Mouse (Mus musculus) CD4-positive, CD25-positive, alpha-beta regulatory T cell (primary cell): ENCODE measurements around the gene Col3a1. TPM values are rescaled to one million over a fixed set of nuclear protein-coding genes. Genes with fewer than 3 reads are reported as not detected.

Experiments
- polyA plus RNA-seq: library from polyadenylated mRNA; unstranded; fragments of 100-300 nt; shearing (Covaris generic); gene quantifications from one replicate; pipeline ENCODE4 v1.2.1, GENCODE M21; 2017

The Col3a1 gene
- not detected for polyA plus RNA-seq

DNA sequence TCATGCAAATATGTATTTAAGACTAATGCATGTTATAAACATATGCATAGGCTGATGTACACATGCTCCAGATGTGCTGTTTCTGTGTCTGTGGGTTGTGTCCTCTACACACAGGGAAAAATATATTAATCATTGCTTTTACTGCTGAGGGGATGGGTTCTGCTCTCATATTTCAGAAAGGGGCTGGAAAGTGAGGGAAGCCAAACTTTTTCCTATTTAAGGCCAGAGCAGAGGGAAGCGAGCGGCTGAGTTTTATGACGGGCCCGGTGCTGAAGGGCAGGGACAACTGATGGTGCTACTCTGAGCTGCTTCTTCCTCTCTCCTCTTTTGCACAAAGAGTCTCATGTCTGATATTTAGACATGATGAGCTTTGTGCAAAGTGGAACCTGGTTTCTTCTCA, at the start of gene Col3a1:
Gene Col3a1, plus strand, starts transcription at position 151 of the 400 bp plus-strand sequence.

Other genes with a start within 250 kb of the Col3a1 start
- gene Col5a2, start 191.7 kb downstream of the Col3a1 start, polyA plus RNA-seq: not detected